Mouse (Mus musculus): ENCODE measurements at regions not wholly inside any gene's neighbourhood (a gene's known extent, or its start where the extent isn't known, plus 50 kb on each side); places are given as distances from the start of the nearest gene placed in this dataset.

- TF ChIP-seq CHD2 (IDR thresholded peaks at IDR 0.05; ENCODE audit: low read depth, low read length) (no peak), ZC3H11A (IDR thresholded peaks at IDR 0.05; ENCODE audit: borderline replicate concordance, low read depth, low read length) (no peak), HCFC1 (IDR thresholded peaks at IDR 0.05; ENCODE audit: borderline replicate concordance, insufficient read depth, low read length) (no peak)
These were observed 231.4 kb upstream of the Pard3b start for GRCm38 (mm10) chr1:61407201-61407600.

Data from ES-E14 (cell line).